Mouse (Mus musculus) MEL (cell line): Measurements from ENCODE around the gene Sfrp5. TPM values are rescaled to one million over a fixed set of nuclear protein-coding genes. Genes with fewer than 3 reads are reported as not detected.

Experiments used
- DNase-seq: peaks from one replicate; pipeline ENCODE4 v3.0.0; 2011; ENCODE audit warnings: low read depth, low spot score
- H3K27ac ChIP-seq: 2 replicates; pipeline ENCODE4 v1.5.1; 2012; ENCODE audit warnings: low read depth, mild to moderate bottlenecking, control low read depth, low read length, moderate library complexity; ENCODE audit not compliant: control insufficient read depth
- H3K27me3 ChIP-seq, 2 experiments: fragments of 150-350 bp in 1 of 2; sonication (generic) in 1 of 2; 2 replicates each; pipeline ENCODE4 v1.6.1; 2012; ENCODE audit warnings: low read length in 2 of 2, mild to moderate bottlenecking in 2 of 2, improper control_type of control experiment in 1 of 2, moderate library complexity in 1 of 2; ENCODE audit not compliant: insufficient read depth in 2 of 2, control insufficient read depth in 1 of 2
- H3K36me3 ChIP-seq, 2 experiments: 2 replicates each; pipeline ENCODE4 v1.6.1; 2012 to 2014; ENCODE audit warnings: low read length in 2 of 2, improper control_type of control experiment in 1 of 2, inconsistent platforms in 1 of 2, mild to moderate bottlenecking in 1 of 2; ENCODE audit not compliant: insufficient read depth in 2 of 2, control insufficient read depth in 1 of 2
- H3K4me1 ChIP-seq, 2 experiments: fragments of 150-350 bp in 1 of 2; sonication (generic) in 1 of 2; 2 replicates each; pipeline ENCODE4 v1.6.1; 2012; ENCODE audit warnings: low read length in 2 of 2, improper control_type of control experiment in 1 of 2, mild to moderate bottlenecking in 1 of 2; ENCODE audit not compliant: insufficient read depth in 2 of 2, control insufficient read depth in 1 of 2
- H3K4me3 ChIP-seq, 2 experiments: fragments of 150-350 bp in 1 of 2; sonication (generic) in 1 of 2; 2 replicates each; pipeline ENCODE4 v1.5.1; 2012; ENCODE audit warnings: low read depth in 2 of 2, low read length in 2 of 2, mild to moderate bottlenecking in 2 of 2, moderate library complexity in 2 of 2, control low read depth in 1 of 2, improper control_type of control experiment in 1 of 2; ENCODE audit not compliant: control insufficient read depth in 1 of 2, insufficient read depth in 1 of 2
- H3K79me2 ChIP-seq: 2 replicates; pipeline ENCODE4 v1.6.1; 2012; ENCODE audit warnings: mild to moderate bottlenecking, low read length, moderate library complexity; ENCODE audit not compliant: control insufficient read depth, poor library complexity, insufficient read depth
- H3K9ac ChIP-seq: 2 replicates; pipeline ENCODE4 v1.6.1; 2012; ENCODE audit warnings: low read depth, mild to moderate bottlenecking, control low read depth, low read length, moderate library complexity; ENCODE audit not compliant: control insufficient read depth, poor library complexity, severe bottlenecking
- H3K9me3 ChIP-seq: fragments of 150-350 bp; sonication (generic); replicated peaks from 2 replicates; pipeline ENCODE4 v1.6.1; 2012; ENCODE audit warnings: mild to moderate bottlenecking, low read length, improper control_type of control experiment, moderate library complexity; ENCODE audit not compliant: insufficient read depth
- BHLHE40 ChIP-seq: IDR thresholded peaks from 2 replicates; pipeline ENCODE4 v1.6.1; 2012; ENCODE audit warnings: low read depth, mild to moderate bottlenecking, inconsistent platforms, low read length, improper control_type of control experiment, borderline replicate concordance
- CHD1 ChIP-seq: IDR thresholded peaks from 2 replicates; pipeline ENCODE4 v1.6.1; 2012; ENCODE audit warnings: low read depth, mild to moderate bottlenecking, inconsistent platforms, low read length, improper control_type of control experiment
- CHD2 ChIP-seq: IDR thresholded peaks from 2 replicates; pipeline ENCODE4 v1.6.1; 2011; ENCODE audit warnings: low read length, improper control_type of control experiment
- CTCF ChIP-seq, 3 experiments: IDR thresholded peaks in 2 of 3; conservative IDR thresholded peaks in 1 of 3; 2 replicates each; pipeline ENCODE4 v1.5.1; 2011 to 2012; ENCODE audit warnings: low read length in 3 of 3, low read depth in 2 of 3, mild to moderate bottlenecking in 2 of 3, improper control_type of control experiment in 1 of 3, inconsistent platforms in 1 of 3, mixed read lengths in 1 of 3, moderate library complexity in 1 of 3; ENCODE audit not compliant: control insufficient read depth in 1 of 3, insufficient read depth in 1 of 3, poor library complexity in 1 of 3, severe bottlenecking in 1 of 3
- ELF1 ChIP-seq: IDR thresholded peaks from 2 replicates; pipeline ENCODE4 v1.6.1; 2014; ENCODE audit warnings: low read depth, mild to moderate bottlenecking, inconsistent platforms, low read length, improper control_type of control experiment, moderate library complexity
- ETS1 ChIP-seq: IDR thresholded peaks from 2 replicates; pipeline ENCODE4 v1.6.1; 2012; ENCODE audit warnings: low read depth, mild to moderate bottlenecking, inconsistent platforms, low read length, improper control_type of control experiment, moderate library complexity
- GATA1 ChIP-seq: IDR thresholded peaks from 2 replicates; pipeline ENCODE4 v1.6.1; 2011; ENCODE audit warnings: low read depth, low read length, improper control_type of control experiment
- KAT2A ChIP-seq: conservative IDR thresholded peaks from 2 replicates; pipeline ENCODE4 v1.6.1; 2012; ENCODE audit warnings: low read depth, low read length, improper control_type of control experiment, inconsistent platforms
- MAX ChIP-seq: IDR thresholded peaks from 2 replicates; pipeline ENCODE4 v1.6.1; 2011; ENCODE audit warnings: low read length, improper control_type of control experiment
- MAZ ChIP-seq: IDR thresholded peaks from 2 replicates; pipeline ENCODE4 v1.6.1; 2012; ENCODE audit warnings: low read depth, mild to moderate bottlenecking, inconsistent platforms, low read length, improper control_type of control experiment
- MEF2A ChIP-seq: IDR thresholded peaks from 2 replicates; pipeline ENCODE4 v1.6.1; 2014; ENCODE audit warnings: low read depth, mild to moderate bottlenecking, inconsistent platforms, low read length, improper control_type of control experiment; ENCODE audit not compliant: poor library complexity, insufficient replicate concordance, severe bottlenecking; ENCODE audit errors: extremely low read depth
- MYC ChIP-seq: IDR thresholded peaks from 2 replicates; pipeline ENCODE4 v1.6.1; 2011; ENCODE audit warnings: low read depth, mild to moderate bottlenecking, low read length, improper control_type of control experiment, moderate library complexity
- POLR2A ChIP-seq, 2 experiments: IDR thresholded peaks; 2 replicates each; pipeline ENCODE4 v1.6.1; 2011 to 2012; ENCODE audit warnings: low read length in 2 of 2, mild to moderate bottlenecking in 2 of 2, control low read depth in 1 of 2, improper control_type of control experiment in 1 of 2, low read depth in 1 of 2, moderate library complexity in 1 of 2; ENCODE audit not compliant: control insufficient read depth in 1 of 2, insufficient read depth in 1 of 2, poor library complexity in 1 of 2
- TAL1 ChIP-seq: IDR thresholded peaks from 2 replicates; pipeline ENCODE4 v1.6.1; 2012; ENCODE audit warnings: mild to moderate bottlenecking, inconsistent platforms, low read length, moderate library complexity, mixed read lengths
- TBP ChIP-seq: IDR thresholded peaks from 2 replicates; pipeline ENCODE4 v1.8.0; 2011; ENCODE audit warnings: low read depth, low read length, improper control_type of control experiment
- UBTF ChIP-seq: IDR thresholded peaks from 2 replicates; pipeline ENCODE4 v1.6.1; 2012; ENCODE audit warnings: low read depth, mild to moderate bottlenecking, inconsistent platforms, low read length, improper control_type of control experiment, moderate library complexity, borderline replicate concordance; ENCODE audit not compliant: insufficient read depth
- USF1 ChIP-seq: IDR thresholded peaks from 2 replicates; pipeline ENCODE4 v1.6.1; 2014; ENCODE audit warnings: low read depth, mild to moderate bottlenecking, inconsistent platforms, low read length, improper control_type of control experiment, moderate library complexity
- ZKSCAN1 ChIP-seq: IDR thresholded peaks from 2 replicates; pipeline ENCODE4 v1.6.1; 2012; ENCODE audit warnings: low read depth, mild to moderate bottlenecking, inconsistent platforms, low read length, improper control_type of control experiment, moderate library complexity
- ZMIZ1 ChIP-seq: IDR thresholded peaks from 2 replicates; pipeline ENCODE4 v1.6.1; 2012; ENCODE audit warnings: low read depth, mild to moderate bottlenecking, inconsistent platforms, low read length, improper control_type of control experiment, moderate library complexity
- ZNF384 ChIP-seq: IDR thresholded peaks from 2 replicates; pipeline ENCODE4 v1.6.1; 2012; ENCODE audit warnings: low read depth, mild to moderate bottlenecking, inconsistent platforms, low read length, improper control_type of control experiment
- polyA plus RNA-seq, 2 experiments: library from polyadenylated mRNA; stranded (reverse) in 1 of 2; unstranded in 1 of 2; fragments of >175 nt in 1 of 2; fragments of >200 nt in 1 of 2; gene quantifications; 2 replicates each; pipeline versions ENCODE4 v1.2.1 to v1.2.4; 2012; ENCODE audit warnings: low replicate concordance in 2 of 2, low read depth in 1 of 2; ENCODE audit not compliant: insufficient read length in 2 of 2, insufficient read depth in 1 of 2, missing spikeins in 1 of 2
- total RNA-seq: library from RNA; depleted of rRNA; stranded (reverse); fragments of 300-350 nt; gene quantifications from 2 replicates; pipeline ENCODE4 v1.2.3, GENCODE M21; 2012

Gene Sfrp5
- total and polyA plus RNA-seq, 3 experiments = 0.50 TPM; not detected in 2

GRCm38 (mm10) chr19:42243401-42243800, 41.3 kb upstream of the Sfrp5 start:
- Histone ChIP-seq H3K9ac (no peak overlapping the region), H3K36me3 (peaks cover 0 to 21% of the 10 kb centered on the region in 2 experiments; a peak in 2 of 4 replicates), H3K4me3 (no peak overlapping the region), H3K27ac (no peak overlapping the region), H3K27me3 (no peaks in the 10 kb centered on the region), H3K79me2 (no peaks in the 10 kb centered on the region), H3K4me1 (peaks cover 4 to 37% of the 10 kb centered on the region in 2 experiments), H3K9me3 (no peaks in the 10 kb centered on the region)
- no peak for DNase-seq
- no peak for TF ChIP-seq TAL1

DNA sequence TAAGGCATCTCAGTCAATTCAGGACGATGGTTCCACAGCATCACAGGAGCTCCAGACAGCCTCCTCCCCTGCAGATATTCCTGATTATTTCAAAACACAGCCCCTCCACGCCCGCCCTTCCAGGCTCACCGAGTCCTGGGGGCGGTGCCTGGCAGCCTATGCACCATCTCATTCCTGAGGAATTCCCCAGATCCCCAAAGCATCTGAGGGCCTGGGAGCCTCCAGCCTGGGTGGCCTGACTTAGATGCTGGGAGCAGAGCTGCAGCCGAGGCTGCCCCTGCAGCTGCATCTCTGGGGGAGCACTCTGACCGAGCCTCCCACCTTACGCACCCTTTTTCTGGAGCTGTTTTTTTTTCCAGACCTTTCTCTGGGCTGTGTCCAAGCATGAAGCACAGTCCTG, 38.8 kb upstream of the Sfrp5 start:
- H3K27ac ChIP-seq = no peak overlapping the region
- H3K36me3 ChIP-seq = peaks cover 0 to under 1% of the 10 kb centered on the region in 2 experiments; a peak in 2 of 4 replicates
- H3K9ac ChIP-seq = no peak overlapping the region
- TF ChIP-seq CHD2 (no peak), ZKSCAN1 (no peak), CTCF (IDR thresholded peaks at IDR 0.05 in 2 of 3, conservative IDR thresholded peaks at IDR 0.05 in 1 of 3; ENCODE audit: control insufficient read depth in 1 of 3, insufficient read depth in 1 of 3, low read depth in 2 of 3, low read length in 3 of 3, poor library complexity in 1 of 3, severe bottlenecking in 1 of 3) (no peak), KAT2A (no peak), ZNF384 (no peak), MAX (no peak), ZMIZ1 (no peak), POLR2A (IDR thresholded peaks at IDR 0.05; ENCODE audit: control insufficient read depth in 1 of 2, insufficient read depth in 1 of 2, low read depth in 1 of 2, low read length in 2 of 2, poor library complexity in 1 of 2) (no peak), MAZ (no peak), USF1 (no peak), ELF1 (no peak), ETS1 (no peak), MYC (no peak), GATA1 (no peak), MEF2A (no peak), BHLHE40 (no peak), CHD1 (no peak), TBP (no peak), UBTF (no peak)
- H3K4me3 ChIP-seq = no peak overlapping the region
- H3K27me3 ChIP-seq = no peaks in the 10 kb centered on the region
- H3K9me3 ChIP-seq = no peaks in the 10 kb centered on the region
- no peak for DNase-seq
- peaks cover 0 to 23% of the 10 kb centered on the region in 2 experiments; a peak in 2 of 4 replicates for H3K4me1 ChIP-seq
- no peaks in the 10 kb centered on the region for H3K79me2 ChIP-seq
